Mouse (Mus musculus) liver, embryonic 14.5 days (tissue): ENCODE data around the gene Zfp366.
"Not testable (repeated sequence)": the region's sequence is repeated elsewhere in the genome, so short reads cannot be mapped to it uniquely, and the experiment has no call there.

ENCODE experiments used
- CTCF ChIP-seq: IDR thresholded peaks from 2 replicates; pipeline ENCODE4 v1.5.1; 2016; ENCODE audit warnings: antibody characterized with exemption, low read depth, control low read depth
- EP300 ChIP-seq: IDR thresholded peaks from 2 replicates; pipeline ENCODE4 v1.6.1; 2016; ENCODE audit warnings: antibody characterized with exemption, low read depth

GRCm38 (mm10) chr13:99182828-99183227 is 1.8 kb upstream of the Zfp366 start:
- TF ChIP-seq CTCF, EP300: not testable (repeated sequence)
